Mouse (Mus musculus) kidney, postnatal 14 days (tissue): ENCODE measurements around the gene Ddi2.
"Not testable (repeated sequence)": the region's sequence is repeated elsewhere in the genome, so short reads cannot be mapped to it uniquely, and the experiment has no call there.

Experiments
- DNase-seq: peaks from one replicate; pipeline ENCODE4 v3.0.0; 2022; ENCODE audit warnings: mixed read lengths

The Ddi2 gene

DNA sequence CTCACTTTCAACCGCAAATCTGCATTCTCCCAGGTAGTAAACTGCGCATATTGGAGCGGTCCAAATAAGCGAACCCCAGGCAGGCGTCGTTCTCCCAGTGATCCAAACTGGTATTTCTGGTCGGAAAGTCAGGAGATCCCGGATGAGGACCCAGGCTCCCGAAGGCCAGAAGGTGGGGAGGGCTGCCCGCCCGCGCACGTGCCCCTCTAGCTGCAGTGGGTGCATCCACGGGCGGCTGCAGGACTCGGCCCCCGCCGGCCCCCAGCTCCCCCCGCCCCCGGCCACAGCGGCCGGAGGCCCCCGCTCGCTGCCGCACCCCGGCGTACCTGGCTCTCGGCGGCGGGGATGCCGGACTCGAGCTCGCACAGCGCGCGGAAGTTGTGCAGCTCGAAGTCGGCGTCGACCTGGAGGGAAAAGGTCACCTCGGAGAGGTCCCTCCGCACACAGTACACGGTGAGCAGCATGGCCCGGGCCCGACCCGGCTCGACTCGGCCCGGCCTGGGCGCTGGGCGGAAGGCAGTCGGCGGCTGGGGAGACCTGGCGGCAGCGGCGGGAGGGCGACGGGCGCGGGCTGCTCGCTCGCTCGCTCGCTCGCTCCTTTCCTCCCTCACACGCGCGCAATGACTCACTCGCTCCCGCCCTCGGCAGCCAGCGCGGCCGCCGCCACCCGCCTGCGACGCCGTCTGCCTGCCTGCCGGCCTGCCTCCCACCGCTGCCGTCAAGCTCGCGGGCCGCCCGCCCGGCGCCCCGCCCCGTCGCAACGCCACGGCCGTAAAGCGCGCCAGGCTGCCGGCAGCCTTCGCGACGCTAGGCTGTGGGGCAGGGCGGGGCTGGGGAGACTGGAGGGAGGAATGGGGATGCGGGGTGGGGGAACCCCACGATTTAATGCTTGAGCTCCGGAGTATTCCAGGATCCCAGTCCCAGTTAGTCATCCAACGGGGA lies at the start of gene Ddi2:
TSS of gene Ddi2 (minus strand) at position 689 of the 942 bp plus-strand sequence.
- peak; percentile 96 for DNase-seq

DNA sequence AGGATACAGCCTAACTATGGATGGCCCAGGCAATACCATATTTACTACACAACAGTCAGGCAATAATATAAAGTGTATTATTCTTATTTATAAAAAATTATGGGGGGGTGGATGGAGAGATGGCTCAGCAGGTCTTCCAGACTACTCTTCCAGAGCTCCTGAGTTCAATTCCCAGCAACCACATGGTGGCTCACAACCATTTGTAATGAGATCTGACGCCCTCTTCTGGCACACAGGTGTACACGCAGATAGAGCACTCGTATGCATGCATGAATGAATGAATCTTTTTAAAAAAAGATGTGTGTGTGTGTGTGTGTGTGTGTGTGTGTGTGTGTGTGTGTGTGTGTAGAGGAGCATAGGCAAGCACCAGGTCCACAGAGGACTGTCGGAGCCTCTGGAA lies 49.8 kb upstream of the Ddi2 start:
- not testable (repeated sequence) for DNase-seq

DNA sequence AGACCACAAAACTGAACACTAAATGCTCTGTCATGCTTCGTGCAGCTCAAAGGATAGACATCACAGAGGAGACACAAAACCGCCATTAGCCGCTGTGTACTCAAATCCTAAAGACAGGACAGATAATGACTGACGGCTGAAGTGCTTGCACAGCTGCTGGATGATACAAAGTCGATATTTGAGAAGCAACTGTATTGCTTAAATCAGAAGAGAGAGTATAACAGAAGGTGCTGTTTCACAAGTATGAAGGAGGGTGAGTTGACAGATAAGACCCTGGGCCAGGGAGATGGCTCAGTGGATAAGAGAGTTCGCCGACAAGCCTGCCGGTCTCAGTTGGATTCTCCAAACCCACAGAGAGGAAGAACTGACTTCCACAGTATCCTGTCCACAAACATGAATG lies 48.6 kb upstream of the Ddi2 start:
- DNase-seq: no peak

DNA sequence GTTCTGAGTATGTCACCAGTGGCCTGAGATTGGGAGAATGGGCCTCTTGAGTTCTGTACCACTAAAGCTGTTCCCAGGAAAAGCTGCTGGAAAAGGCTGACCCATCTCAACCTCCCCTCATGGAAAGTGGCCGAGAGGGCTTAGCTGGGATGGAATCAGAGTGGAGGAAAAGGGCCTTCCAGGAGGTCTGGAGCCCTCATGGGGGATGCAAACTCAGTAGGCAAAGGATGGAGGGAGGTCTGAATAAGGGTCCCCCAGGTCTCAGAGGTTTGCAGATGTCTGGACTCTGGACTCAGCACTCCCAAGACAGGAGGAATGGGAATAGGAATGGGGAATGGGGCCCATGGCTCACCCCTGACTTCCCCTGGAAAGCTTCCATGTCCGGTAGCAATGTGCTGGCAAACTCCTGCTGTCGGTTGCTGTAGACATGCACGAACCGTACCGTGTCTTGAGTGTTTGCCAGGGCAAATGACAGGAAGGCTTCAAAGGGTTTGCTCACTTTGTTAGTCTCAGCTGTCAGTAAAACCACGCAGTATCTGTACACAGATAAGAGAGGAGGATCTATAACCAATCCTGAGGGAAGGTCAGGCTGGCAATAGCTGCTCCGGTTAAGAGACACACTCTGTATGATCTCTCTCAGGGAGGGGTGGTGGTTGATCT lies 46.4 kb upstream of the Ddi2 start:
- no peak for DNase-seq

DNA sequence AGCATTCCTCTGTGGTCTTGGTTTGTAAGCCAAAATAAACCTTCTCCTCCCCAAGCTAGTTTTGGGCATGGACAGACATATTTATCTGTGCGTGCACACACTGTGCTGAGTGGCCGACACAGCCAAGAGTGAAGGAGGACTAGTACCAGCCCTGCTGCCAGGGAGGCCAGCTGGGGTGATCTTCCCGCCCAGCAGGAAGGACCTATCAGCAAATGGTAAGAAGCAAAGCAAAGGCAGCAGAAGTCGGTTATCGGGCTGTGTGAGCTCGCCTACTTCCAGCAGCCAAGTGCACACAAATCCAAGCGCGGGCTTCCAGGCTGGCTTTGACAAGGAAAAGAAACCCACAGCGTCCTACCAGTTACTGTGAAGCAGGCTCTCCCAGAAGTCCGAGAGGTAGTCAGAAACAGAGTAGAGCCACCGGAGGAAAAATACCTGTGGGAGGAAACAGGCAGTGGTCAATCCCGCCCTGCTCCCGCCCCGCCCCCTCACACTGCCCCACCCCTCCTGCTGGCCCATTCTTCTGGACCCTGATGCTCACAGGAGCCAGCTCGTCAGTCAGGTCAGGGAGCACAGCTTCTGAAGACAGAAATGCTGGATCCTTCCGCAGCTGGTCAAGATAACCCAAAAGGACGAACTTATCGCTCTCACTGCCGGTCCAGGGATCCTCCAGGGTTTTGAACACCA lies 44.3 kb upstream of the Ddi2 start:
- peak; percentile 23 for DNase-seq

DNA sequence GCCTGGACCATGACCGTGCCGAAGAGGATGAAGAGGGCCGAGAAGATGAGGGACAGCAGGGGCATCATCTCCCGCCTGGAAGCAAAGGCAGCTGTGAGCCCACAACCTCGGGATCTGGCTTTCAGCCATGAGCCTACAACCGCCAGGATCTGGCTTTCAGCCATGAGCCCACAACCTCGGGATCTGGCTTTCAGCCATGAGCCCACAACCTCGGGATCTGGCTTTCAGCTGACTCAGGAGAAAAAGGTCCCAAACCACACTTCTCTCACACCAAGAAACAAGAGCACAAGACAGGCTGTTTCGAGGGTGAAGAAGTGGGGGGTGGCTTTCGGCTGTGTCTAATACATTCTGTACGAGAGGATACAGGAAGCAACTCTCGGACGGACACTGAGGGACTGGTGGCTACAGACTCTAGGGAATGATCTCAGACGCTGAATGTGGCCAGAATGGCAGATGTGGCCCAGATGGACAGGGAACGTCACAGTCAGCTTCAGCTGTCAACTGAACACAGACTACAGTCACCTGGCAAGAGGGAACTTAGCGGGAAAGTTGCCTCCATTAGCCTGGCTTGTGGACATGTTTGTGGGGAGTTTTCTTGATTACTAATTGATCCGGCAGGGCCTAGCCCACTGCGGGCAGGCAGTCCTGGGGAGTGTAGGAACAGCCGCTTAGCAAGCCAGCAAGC lies 43.6 kb upstream of the Ddi2 start:
- DNase-seq: peak; percentile 77

DNA sequence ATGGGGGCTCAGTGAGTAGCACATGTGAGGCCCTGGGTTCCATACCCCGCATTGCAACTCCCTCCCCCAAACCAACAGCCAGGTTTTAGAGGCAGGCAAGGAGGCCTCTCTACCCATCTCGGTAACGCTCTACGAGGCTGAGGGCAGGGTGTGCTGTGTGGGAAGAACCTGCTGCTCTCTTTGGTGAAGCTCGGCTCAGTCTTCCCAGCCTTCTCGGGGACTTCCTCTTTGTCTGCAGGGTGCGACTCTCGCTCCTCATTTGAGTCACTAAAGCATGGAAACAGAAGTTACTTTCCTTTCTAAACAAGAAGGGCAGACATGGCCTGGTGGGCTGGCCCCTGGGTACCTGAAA lies 43.1 kb upstream of the Ddi2 start:
- DNase-seq: no peak

DNA sequence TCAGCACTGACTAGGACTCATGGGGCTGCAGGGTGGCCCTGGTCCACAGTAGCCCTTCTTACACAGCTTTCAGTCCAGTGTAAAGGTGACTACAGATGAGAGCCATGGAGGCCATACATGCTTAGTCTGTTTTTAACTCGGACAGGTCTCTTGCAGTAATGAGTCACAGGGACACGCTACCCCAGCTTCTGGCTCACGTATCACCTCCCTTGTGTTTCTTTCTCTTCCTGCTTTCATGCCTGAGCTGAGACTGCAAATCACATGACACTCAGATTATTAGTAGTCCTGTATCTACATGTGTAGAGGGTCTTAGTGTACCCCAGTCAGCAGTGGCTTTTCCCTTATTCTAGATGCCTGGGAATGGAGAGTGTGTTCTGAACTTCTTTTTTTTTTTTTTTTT lies 41.8 kb upstream of the Ddi2 start:
- DNase-seq: no peak

DNA sequence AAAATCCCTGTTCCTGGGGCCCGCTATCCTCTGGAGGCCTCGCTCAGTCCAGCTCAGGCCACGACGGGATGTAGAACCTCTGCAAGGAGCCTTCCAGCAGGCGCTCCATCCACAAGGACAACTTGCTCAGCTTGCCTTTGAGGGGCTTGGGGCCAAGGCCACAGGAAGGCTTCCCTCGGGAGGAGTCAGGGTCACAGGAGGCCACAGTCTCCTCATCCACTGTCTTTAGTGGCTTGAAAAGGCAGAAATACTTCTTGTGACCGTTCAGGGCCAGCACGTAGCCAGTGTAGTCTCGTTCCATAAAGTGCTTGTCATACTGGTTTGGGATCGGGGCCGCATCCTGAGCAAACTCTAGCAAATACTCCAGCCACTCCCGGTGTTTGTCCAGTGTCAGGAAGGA lies 40.3 kb upstream of the Ddi2 start:
- no peak for DNase-seq

DNA sequence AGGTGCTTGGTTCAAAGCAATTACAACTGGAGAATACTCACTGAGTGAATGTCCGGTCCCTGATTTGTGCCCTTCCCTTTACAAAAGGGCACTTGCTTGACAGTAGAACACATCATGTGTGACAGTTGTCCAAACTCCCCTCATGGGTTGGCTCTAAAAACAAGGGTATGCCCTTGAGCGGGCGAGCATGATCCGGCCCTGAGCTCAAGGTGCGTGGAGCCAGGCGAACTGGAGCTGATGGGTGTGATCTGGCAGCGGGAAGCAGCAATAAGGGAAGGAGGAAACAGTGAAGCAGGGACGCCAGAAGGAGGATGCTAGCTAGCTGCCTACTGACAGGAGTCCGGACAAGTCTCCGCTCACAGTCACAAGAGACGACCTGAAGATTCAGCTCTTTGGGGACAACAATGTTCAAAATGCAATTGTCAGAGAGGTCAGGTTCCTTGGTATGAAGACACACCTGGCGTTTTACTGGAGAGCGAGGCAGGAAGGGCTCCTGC lies 38.9 kb upstream of the Ddi2 start:
- no peak for DNase-seq

DNA sequence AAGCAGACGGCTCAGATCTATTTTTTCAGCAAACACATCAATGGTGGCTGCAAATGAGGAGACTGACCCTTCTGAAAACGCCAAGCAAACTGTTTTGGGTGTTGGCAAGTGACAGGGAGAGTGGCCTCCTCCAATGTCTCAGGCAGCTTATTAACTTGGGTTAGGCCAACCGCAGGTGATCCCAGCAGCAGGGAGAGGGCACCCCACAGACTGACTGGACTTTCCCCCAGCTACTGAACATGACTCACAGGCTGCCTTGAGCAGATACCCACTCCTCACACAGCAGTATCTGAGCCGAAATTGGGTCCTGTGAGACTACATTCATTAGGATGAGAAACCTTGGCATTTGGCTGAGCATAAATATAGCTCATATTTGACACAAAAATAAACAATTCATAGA lies 37.7 kb upstream of the Ddi2 start:
- DNase-seq: peak; percentile 21

DNA sequence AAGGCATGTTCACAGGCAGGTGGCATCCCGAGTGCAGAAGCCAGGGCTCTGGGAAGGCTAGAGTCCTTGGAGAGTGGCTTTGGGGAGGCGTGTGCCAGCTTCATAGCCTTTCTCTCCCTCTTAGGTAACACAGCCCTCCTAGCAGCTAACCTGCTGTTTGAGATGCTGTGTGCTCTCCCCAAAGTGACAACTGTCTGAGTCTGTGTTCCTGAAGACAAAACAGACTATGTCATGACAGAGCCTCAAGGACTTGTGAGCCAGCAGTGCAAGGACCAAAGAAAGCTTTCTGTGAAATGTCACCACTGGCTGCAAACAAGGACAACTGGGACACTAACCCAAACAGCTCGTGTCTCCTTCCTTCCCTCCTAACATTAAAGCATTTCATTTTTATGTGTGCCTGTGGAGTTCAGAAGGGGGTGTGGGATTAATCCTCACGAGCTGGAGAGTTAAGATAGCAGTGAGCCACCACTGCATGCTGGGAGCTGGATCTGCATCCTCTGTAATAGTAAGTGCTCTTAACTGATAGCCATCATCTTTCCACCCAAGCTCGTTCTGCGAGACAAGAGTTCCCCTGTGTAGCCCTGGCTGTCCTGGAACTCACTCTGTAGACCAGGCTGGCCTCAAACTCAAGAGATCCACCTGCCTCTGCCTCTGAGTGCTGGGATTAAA lies 35.8 kb upstream of the Ddi2 start:
- DNase-seq: no peak

DNA sequence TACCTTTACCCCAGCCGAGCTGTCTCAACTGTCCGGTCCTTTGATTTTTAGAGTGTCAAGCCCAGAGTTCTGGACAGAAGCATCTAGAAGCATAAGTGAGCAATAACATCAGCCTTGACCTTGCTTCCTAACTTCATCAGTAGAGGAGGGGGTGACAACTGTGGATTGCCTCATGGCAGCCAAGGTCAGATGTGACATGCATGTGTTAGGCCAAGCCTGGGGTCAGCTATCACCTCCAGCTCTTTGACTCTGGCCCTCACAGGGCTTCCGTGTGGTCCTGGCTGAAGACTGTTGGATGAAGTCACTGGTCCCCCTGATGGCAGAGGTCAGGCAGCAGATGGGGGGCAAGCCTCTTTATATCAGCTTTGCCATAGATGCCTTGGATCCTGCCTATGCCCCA lies 33.9 kb upstream of the Ddi2 start:
- DNase-seq: no peak

DNA sequence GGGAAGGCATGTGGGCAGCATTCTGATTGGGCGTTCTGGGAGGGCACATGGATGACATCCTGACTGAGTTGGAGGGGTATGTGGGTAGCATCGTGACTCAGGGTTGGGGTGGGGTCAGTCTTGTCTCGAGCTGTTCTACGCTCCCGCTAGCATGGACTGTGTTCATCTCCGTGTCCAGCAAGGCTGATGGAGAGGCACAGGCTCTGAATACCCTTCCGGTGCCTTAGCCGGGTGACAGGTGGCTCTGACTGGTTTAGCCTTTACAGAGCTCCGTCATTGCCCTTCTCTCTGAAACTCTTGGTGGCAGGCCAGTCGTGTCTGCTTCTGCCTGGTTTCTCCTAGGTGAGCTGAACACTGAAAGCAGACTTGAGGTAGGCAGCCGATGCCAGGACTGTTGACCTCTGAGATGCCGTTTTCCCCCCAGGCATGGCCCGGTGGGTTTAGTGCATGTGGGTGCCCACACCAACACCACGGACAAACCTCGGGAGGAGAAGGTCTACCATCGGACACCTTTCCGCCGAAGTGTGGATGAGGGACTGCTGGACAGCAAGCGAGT lies 32.2 kb upstream of the Ddi2 start:
- DNase-seq: peak; percentile 9

DNA sequence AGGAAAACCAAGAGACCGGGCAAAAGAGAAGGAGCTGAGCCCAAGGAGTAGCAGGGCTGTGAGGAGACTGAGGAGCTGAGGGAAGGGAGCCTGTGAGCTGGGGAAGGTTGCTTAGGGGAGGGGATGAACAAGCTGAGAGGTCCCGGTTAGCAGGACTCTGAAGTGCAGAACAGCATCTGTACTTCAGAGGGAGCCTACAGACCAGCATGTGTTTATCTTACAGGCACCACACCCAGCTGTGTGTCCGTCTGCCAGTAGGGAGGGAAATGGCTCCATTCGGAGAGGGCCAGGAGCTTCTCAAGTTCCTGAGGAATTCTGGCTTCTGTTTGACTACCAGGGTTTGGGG lies 28.8 kb upstream of the Ddi2 start:
- no peak for DNase-seq

DNA sequence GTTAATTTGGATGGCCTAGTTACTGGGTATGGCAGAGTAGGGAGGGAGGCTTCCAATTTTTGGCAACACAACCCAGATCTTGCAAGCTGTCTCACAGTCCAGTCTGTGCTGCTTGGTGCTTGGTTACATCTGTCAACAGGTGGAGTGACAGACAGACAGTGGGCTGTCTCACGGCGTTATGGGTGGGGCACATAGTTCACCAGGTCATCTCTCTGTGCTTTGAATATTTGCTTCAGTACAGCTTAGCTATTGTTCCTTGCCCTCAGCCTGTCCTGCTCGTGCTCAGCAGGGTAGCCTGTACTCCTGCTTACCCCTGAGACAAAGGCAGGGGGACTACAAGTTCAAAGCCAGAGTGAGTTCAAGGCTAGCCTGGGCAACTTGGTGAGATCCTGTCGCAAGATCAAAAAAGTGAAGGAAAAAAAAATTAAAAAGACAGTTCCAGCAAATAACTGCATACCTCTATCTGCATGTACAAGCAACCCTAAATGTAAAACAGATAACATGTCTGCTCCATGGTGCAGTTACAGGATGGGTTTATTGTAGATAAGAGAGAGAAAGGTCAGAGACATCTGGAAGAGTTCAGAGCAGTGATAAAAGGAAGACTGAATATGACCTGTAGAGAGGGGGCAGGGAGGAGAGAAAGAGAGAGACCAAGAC lies 28.3 kb upstream of the Ddi2 start:
- DNase-seq: no peak

DNA sequence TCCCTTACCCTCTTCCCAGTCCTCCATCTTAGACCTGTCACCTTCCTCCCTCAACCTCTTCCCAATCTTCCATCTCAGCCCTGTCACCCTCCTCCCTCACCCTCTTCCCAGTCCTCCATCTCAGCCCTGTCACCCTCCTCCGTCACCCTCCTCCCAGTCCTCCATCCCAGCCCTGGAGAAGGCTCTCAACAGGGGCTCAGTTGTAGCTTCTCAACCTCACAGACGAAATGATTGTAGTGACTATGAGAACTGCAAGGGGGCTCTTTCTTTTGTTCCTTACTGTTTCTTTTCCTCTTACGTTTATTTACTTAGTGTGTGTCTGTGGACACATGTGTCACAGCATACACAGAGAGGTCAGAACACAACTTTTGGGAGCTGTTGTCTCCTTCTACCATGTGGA lies 27.6 kb upstream of the Ddi2 start:
- no peak for DNase-seq

DNA sequence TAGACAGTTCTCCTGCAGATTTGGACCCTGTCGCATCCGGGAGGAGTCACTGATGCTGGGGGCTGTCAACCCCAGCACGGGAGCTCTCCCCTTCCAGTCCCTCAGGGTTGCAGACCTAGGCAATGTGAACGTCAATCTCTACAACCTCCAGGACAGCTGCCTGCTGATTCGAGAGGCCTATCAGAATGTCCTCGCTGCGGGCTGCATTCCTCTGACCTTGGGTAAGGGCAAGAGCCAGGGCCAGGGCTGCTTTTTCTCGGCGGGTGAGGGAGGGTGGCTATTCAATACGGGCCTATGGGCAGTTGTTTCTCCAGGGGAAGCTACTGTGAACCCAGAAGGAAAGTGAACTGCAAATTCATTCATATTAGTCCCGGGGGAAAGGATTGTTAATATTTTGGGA lies 26.3 kb upstream of the Ddi2 start:
- no peak for DNase-seq

DNA sequence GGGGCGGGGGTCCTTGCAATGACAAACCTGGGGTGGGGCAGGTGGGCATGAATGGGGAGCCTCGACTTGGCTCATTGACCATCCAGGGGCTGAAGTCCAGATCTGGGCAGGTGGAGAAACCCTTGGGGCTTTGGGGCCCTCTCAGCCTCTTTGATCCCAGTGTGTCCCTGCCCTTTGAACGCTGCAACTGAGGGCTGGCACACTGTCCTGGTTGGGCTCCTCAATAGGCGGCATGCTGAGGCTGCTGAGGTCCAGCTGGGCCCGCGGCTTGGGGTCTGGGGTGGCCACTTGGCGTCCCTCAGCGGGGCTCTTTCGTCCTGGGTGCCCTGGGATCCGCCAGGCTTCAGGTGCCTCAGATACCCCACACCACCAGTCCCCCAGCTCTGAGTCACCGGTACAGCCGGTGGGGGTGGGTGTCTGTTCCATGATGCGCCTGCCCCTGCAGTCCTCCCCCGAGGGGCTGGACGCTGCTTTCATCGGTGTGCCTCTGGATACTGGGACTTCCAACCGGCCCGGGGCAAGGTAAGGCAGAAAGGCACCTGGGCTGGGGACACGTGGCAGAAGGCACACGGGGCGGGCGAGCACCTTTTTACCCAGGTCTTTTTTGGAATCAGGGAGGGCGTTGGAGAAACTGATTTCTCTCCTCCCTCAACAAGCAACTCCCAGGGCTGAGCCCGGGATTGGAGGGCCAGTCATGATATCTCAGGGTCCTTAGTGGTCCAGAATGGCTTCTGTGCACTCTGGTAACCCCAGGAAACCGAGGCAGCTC lies 23.5 kb upstream of the Ddi2 start, which contains the start of gene Agmat:
TSS of gene Agmat (plus strand) at position 95 of the 769 bp plus-strand sequence.
- DNase-seq: peak; percentile 32

DNA sequence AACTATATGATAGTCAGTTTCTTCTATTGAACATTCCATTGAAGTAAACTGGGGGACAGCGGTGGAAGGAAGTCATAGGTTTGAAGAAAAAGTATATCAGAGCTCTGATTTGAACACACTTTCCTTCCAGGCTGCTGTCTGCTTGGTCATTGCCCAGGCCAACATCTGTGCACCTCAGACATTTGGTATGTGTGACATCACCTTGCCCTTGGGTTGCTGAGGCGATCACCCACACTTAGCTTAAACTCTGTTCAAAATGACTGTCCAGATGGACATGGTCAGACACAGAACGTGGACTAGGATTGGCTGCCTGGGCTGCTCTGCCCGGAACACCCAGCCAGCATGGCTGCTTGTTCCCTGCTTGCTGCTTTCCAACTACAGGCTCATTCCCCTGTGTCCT lies 19.2 kb upstream of the Ddi2 start:
- DNase-seq: no peak

DNA sequence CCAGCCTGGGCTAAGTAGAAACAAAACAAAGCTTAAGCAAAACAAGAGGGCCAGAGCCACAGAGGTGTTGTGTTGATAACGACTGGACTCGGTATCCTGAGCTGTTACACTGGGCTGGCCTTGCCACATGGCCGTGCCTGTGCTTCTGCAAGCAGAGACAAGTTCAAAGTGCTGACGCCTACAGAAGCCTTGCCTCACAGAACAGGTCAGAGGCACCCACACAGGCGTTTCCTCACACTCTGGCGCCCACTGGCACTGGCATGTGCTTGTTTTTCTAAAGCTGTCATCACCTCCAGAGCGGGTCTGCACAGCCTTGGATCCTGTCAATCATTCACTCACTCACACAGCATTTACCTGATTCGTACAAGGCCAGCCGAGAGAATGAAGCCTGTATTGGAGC lies 18.6 kb upstream of the Ddi2 start:
- DNase-seq: peak; percentile 88
